Mouse (Mus musculus) spleen, adult 18-20 months (tissue): ENCODE results near the gene Slc35f4.

ENCODE experiments used
- DNase-seq, 2 experiments: peaks; one replicate each; pipeline ENCODE4 v3.0.0; 2022; ENCODE audit warnings: mixed read lengths in 2 of 2

Slc35f4 gene

DNA sequence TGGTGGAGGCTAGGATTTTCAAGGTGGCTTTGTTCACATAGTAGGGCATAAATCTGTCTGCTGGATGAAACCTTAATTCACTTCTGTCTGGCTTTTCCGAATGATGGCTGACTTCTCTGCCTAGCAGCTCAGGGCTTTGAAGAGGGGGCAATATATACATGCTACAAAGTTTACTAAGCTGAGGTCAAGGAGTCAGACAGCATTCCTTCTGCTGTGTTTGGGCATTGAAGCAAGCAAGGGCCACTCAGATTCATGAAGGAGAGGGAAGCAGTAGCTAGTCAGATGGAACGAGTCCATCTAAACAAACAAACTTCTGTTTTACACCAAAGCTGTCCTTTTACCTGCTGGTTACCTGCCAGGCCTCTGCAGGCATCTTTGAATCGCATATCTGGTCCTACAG, 248.2 kb downstream of the Slc35f4 start:
- DNase-seq, result no peak

DNA sequence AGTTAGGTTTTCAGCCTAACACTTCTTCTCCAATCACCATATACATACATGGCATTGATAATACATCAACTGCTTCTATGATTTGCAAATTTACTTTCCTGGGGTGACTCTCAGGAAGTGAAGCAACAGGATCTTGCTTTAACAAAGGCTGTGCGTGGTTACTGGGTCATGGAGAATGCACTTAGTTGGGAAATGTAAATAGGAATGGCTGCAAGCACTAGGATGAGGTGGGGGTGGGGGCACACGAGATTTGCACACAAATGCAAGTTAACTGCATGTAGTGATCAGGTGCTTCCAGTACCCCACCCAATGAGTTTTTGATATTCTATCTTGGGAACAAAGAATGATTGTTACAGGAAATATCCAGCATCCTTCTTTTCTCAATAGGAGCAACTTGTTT, 250.5 kb downstream of the Slc35f4 start:
- DNase-seq, result no peak

DNA sequence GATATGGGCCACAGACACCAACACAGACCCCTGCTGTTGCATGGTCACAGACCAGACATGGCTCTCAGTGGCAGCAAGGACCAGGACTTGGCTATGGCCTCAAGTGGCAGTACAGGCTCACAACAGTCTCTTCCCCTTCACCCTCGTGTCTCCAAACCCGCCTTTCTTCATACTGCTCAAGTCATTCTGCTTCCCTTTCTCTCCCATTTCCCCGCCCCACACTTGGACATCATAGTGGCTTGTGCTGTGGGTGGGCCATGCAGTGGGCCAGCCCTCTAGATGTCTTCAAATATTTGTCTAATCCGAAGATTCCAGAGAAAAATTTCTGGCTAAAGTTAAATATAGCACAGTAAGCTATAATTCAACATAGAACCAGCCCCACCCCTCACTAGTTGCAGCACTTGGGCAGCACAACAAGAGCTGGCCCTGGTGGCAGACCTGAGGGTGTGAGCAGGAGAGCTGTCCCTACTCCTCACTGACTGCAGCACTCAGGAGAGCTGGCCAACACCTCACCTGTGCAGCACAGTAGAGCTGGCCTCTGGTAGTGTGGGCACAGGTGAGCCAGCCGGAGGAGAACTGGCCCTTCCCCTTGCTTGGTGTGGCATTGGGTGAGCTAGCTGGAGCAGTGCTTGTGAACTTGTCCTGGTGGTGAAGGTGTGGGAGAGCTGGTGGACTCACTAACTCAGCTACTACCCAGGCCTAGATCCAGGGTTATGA, 260.4 kb downstream of the Slc35f4 start:
- DNase-seq, result no peak
